Mouse (Mus musculus): ENCODE data around the gene Dhx37. TPM values are rescaled to one million over a fixed set of nuclear protein-coding genes. Genes with fewer than 3 reads are reported as not detected.

The Dhx37 gene
- 1 to 10 TPM; 6.8 to 7.8 TPM for total RNA-seq (2021)
- long read RNA-seq, experiment 1, full-length matches to known transcripts = 6 of 11 reads
- long read RNA-seq, experiment 1, partial matches to known transcripts = 1 of 11 reads
- long read RNA-seq, experiment 1, other reads (novel, unspliced or antisense) = 4 of 11 reads
- long read RNA-seq, experiment 2, full-length matches to known transcripts = 5 of 8 reads
- long read RNA-seq, experiment 2, partial matches to known transcripts = 1 of 8 reads
- long read RNA-seq, experiment 2, other reads (novel, unspliced or antisense) = 2 of 8 reads

DNA sequence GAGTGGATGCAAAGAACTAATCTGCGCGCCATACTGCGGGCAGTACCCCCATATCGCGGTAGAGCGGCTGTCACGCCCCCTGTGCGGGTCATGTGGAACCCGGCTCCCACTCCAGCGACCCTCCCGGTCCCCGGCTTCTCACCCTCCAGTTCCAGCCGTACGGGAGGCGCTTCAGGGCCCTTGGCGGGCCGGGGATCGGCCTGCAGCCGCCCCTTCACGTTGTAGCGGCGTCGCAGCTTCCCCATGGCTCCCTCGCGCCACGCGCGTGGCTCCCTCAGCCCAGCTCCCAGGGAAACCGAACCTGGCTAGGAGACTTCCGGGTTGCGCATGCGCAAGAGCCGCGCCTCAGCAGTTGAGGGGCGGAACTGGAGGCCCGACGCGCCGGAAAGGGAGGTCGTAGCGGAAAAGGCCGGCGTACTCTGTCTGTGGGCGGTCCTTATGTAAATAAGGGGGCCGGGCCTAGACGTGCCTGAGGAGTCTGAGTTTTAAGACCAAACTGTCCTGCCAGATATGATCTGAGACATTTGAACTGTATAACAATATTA, at the start of gene Dhx37:
Dhx37 (minus strand) TSS at position 329 of the 545 bp plus-strand sequence.
- peak; percentile 88 to 93 for DNase-seq (ENCODE audit: low spot score in 2 of 2)

DNA sequence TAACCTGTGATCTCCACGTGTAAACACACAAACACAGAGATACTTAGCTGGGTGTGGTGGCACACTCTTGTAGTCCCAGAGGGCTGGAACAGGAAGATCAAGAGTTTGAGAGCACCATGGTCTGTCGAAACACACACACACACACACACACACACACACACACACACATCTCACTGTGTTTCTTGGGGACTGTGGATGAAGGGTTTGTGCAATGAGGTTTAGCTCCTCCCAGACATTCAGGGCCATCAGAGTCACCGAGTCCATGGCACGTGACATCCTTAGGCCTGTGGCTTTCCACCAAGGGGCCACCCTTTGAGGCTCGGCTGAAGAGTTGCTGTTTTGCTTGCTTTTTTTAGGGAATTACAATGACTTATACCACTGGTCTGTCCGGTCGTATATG, 48.6 kb upstream of the Dhx37 start:
- DNase-seq (ENCODE audit: low spot score in 2 of 2) = no peak

DNA sequence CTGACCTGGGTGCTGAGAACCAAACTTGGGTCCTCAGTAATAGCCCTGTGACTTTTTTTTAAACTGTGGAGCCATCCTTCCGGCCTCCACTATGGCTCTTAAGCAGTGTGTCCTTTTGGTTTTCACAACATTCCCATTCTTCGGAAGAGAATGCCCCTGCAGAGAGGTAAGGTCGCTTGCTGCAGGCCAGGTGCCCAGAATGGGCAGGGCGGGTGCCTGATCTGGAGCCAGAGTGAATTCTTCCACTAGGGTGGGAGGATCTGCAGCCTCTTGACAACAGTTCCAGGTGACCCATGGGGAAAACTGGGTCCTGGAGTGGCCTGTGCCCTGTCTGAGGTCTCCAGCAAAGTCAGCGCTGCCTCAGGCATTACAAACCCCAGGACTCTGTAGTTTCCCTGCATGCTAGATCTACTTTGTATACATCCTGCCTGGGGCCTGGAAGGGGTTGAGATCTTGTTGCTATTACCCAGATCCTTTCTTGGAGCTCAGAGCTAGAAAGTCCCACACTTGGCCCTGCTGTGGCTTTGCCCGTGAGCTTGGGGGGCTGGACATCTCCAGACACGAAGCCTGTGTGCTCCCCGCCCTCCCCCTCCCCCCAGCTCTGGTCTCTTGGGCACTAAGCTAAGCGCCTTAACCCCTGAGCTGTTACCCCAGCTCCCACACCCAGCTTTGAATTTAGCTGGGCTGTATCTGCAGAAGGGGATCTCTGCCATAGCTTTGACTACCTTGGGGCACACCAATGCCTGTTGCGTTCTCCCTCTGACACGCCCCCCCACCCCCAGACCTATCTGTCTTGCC, 46.7 kb upstream of the Dhx37 start:
- no peak for DNase-seq (ENCODE audit: low spot score in 2 of 2)

DNA sequence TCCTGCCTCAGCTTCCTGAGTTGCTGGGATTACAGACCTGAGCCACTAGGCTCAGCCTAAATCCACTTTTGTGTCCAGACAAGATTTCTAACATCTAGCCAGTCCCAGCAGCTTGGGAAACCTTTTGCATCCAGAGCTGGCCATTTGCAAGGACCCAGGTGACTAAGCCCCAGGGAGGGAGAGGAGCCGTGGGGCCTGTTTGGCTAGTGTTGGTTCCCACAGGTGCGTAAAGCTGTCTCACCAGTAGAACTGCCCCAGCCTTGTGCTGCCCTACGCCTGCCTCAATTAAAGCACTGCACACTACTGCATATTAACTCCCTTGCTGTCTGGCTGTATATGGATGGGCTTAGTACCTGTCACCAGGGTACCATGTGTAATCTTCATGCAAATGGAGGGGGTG, 45.5 kb upstream of the Dhx37 start:
- DNase-seq (ENCODE audit: low spot score in 2 of 2) = no peak

DNA sequence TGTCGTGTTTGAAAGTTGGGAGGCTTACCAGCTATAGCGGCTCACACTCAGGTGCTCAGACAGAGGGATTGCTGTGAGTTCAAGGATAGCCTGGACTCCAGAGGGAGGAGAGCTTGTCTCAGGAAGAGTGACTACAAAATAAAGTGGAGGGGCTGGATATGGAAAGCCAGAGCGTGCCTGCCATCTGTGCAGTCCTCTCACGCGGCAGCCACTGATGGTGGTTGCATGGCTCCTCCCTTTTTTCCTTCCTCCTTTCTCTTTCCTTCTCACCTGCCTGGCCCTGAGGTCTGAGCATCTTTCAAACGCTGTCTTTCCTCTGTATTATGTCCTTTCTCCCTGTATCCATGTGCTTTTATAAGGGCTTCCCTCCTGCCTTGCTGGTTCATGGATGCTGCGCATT, 44.1 kb upstream of the Dhx37 start:
- DNase-seq (ENCODE audit: low spot score in 2 of 2) = no peak

DNA sequence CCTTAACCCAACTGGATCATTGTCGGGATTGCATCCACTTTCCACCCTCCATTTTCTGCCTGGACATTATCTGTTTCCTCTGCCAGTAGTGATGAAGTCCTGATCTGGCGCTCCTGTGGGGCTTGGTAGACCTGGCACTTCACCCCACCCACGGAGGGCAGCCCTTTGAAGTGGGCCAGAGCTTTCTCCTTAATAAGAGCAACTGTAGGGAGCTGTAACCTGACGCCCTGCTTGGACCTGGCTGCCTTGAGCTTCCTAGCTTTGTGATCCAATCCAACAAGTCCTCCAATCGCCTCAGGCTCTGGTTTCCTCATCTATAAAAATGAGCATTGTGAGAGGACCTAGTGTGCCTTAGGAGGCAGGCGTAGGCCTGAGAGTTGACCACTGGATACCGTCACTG, 43.6 kb upstream of the Dhx37 start:
- DNase-seq (ENCODE audit: low spot score in 2 of 2) = no peak

DNA sequence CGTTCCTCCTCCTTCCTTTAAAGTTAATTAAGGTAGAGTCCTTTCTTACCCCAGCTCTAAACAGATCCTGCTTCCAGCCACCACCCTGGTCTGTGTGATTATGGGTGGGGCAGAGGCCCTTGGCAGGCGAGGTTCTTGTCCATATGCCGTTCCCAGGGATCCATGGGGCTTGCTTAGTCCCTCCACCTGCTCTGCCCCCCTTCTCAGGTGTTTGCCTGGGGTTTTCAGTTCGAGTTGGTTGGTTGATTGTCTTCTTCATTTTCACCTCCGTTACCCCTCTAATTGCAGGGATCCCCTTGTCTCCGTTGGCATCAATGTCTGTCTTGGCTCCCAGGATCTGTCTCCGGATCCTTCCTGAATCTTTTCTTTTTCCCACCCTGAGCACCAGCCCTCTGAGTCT, 42.9 kb upstream of the Dhx37 start:
- no peak for DNase-seq (ENCODE audit: low spot score in 2 of 2)

DNA sequence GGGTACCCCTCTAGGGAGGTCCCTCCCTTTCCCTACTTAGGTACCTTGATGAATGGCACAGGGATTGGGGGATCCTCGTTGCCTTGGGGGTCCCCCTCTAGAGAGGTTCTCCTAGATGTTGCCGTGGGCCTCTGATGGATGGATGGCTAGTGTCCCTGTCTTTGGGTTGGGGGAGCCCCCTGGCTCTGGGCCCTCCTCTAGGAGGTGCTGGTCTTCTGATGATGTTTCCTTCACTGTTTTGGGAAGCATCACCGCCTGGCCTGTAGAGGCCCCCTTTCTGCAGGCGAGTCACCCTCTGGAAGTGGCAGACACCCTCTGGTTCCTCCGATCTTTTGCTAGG, 42.3 kb upstream of the Dhx37 start:
- DNase-seq (ENCODE audit: low spot score in 2 of 2) = no peak

DNA sequence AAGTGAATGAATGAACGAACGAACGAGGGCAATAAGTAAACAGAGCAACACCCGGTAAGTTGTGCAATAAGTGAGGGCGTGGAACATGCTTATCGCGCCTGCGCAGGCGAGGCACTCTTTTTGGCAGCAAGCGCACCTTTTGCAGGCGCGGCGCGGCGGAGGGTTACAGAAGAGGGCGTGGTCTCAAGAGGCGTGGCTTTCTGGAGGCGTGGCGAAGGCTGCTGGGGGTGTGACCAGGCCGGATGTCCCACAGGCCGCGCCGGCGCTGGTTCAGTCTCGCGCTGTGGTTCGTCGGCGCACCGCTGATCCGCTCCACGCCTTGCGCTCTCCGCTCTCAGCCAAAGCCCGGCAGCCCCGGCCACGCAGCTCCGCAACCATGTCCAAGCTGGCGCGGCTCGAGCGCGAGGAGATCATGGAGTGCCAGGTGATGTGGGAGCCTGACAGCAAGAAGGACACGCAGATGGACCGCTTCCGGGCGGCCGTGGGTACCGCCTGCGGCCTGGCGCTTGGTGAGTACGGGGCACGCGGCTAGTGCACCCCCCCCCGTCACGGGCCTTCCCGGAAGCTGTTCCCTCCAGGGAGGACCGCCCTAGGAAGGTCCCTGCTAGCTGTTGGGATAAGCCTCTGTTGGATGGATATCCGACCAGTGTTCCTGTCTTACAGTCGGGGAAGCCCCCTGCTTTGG, 41.8 kb upstream of the Dhx37 start, which contains the start of gene Aacs:
Aacs (plus strand) TSS at position 214 of the 685 bp plus-strand sequence.
- DNase-seq (ENCODE audit: low spot score in 2 of 2) = peak; percentile 95 to 97

DNA sequence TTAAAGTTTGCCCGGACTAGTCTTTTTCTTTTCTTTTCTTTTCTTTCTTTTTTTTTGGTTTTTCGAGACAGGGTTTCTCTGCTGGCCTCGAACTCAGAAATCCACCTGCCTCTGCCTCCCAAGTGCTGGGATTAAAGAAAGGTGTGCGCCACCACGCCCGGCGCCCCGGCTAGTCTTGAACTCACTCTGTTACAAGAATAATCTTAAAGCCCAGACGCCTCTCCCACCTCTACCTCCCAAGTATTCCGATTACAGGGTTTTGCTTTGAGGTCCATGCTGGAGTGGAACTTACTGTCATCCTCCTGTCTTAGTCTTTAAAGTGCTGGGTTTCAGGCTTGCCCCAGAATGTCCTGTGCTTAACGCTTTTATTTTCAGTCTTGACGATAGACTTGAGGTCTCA, 41.1 kb upstream of the Dhx37 start:
- no peak for DNase-seq (ENCODE audit: low spot score in 2 of 2)

DNA sequence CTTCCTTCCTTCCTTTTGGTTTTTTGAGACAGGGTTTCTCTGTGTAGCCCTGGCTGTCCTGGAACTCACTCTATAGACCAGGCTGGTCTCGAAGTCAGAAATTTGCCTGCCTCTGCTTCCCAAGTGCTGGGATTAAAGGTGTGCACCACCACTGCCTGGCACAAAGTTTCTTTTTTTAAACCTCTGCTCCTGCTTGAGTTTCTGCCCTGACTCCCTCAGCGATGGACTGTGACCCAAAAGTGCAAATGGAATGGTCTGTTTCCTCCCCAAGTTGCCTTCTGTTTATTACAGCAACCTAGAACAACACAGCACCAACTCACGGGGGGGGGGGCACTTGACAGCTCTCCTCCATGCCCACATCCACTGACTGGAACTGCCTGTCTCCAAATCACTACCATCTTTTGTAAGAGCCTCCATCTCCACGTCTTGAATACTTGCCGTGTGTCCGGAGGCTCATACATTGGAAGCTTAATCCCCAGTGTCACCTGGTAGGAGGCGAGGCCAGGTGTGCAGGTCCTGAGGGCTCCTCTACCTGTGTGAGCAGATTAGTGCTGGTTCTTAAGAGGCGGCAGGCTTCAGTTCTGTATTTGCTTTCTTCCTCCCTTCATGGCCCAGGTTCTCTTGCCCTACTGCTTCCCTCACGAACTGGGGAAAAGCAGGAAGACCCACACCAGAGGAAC, 39.0 kb upstream of the Dhx37 start:
- no peak for DNase-seq (ENCODE audit: low spot score in 2 of 2)

DNA sequence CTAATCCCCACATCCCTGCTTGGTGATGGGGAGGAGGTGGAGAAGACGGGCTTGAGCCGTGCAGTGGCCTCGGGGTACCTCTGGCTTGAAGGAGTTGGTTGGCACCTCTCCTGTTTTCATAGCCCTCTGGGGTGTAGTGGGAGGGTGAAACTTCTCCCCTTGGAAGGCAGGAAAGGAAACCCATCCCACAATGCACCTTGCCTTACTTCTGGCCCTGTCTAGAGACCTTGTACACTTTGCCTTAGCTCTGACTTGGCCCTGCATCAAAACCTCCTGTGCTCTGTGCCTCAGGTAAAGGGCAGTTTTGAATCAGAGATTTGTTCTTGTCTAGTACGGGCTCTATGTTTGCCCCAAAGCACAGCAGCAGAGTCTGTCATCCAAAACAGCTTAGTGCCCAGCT, 36.8 kb upstream of the Dhx37 start:
- DNase-seq (ENCODE audit: low spot score in 2 of 2) = no peak

DNA sequence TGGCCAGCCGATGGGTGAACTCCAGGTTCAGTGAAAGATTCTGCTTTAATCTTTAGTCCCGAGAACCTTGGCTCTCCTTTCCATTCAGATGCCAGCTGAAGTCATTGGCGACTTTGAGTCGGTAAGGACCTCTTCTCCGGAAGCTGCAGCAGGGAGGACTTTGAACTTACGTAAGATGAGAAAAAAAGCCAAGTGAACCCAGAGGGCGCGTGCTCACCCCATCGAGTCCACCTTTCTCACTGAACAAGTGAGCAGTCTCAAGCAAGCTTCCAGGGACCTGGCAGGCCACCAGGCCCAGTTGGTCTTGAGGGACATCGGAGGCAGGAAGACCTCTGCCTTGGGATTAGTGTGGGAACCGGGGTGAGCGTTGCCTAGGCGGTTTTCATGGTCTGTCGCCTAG, 33.3 kb upstream of the Dhx37 start:
- no peak for DNase-seq (ENCODE audit: low spot score in 2 of 2)

DNA sequence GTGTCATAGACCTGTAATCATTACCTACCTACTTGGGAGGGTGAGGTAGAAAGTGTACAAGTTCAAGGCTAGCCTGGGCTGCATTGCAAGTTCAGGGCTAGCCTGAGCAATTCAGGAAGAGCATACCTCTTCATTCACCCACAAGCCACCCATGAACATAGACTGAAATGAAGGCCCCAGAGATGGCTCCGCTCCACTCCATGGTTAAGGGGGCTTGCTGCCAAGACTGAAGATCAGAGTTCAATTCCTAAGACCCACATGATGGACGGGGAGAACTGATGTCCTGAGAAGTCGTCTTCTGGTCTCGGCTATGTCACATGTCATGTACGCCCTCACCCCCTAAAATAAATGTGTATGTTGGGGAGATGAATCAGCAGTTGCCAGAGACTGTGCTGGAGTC, 32.6 kb upstream of the Dhx37 start:
- no peak for DNase-seq (ENCODE audit: low spot score in 2 of 2)

DNA sequence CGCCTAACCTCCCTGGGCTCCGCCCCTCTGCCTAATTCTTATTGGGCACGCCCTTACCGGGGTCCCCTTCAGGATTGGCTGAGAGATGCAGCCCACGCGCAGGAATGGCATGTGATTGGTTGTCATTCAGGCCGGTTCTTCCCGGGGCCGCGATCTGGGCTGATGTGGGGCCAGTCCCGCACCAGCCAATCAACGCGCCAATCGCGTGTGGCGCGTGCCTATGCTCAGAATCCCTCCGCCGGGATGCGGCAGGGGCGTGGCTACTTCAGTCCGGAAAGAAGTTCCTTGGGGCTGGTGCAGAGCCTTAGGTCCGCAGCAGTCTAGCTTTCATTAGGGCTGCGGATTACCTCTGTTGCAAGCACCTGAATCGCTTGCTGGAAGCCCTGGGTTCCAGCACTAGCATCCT, 31.8 kb upstream of the Dhx37 start:
- DNase-seq (ENCODE audit: low spot score in 2 of 2) = peak; percentile 87 to 95

DNA sequence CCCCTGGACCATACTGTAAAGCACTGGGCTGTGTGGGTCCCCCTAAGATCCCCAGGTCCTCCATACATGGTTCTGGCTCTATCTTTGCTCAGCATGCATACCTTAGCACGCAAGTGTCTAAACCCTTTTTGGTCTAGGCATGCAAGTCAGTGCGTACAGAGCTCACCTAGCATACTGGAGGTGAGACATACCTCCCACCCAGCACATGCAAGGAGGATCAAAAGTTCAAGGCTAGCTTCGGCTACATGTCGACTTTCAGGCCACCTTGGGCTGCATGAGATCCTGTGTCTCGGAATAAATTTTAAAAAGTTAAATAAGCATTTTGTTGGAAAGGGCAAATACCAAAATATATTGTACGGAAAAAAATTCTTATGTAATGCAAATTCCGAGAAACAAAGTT, 31.3 kb upstream of the Dhx37 start:
- DNase-seq (ENCODE audit: low spot score in 2 of 2) = no peak

DNA sequence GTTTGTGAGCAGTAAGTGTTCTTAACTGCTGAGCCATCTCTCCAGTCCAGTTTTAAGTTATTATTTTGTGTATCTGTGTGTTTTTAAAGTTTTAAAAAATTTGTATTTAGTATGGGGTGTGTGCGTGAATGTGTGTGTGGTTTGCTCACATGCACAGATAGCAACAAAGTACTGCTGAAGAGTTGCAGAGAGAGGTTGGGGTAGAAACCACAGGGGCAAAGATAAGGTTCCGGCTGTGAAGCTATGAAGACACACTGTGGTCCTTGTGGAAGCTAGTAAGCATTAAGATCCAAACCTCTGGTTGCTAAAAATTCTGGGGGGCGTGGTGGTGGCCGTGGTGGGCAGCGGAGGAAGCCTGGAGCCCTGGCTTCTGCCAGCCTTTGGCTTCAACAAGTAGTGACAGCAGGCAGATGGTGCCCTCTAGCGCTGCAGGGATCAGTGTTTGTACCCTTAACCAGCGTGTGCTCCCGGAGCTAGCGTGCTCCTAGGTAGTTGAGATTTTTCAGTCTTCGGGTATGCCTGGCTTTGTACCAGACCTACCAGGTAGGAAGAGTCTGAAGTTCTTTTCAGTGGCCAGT, 28.0 kb upstream of the Dhx37 start:
- peak in 1 of 2 experiments; percentile 33 for DNase-seq (ENCODE audit: low spot score in 2 of 2)

DNA sequence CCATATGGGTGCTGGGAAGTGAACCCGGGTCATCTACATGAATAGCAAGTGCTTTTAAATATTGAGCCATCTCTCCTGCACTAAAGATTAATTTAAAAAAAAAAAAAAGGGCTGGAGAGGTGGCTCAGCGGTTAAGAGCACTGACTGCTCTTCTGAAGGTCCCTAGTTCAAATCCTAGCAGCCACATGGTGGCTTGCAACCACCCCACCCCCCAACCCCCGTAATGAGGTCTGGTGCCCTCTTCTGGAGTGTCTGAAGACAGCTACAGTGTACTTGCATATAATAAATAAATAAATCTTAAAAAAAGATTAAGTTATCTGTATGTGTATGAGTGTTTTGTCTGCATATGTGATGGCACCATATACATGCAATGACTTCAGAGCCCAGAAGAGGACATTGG, 26.7 kb upstream of the Dhx37 start:
- DNase-seq (ENCODE audit: low spot score in 2 of 2) = no peak

DNA sequence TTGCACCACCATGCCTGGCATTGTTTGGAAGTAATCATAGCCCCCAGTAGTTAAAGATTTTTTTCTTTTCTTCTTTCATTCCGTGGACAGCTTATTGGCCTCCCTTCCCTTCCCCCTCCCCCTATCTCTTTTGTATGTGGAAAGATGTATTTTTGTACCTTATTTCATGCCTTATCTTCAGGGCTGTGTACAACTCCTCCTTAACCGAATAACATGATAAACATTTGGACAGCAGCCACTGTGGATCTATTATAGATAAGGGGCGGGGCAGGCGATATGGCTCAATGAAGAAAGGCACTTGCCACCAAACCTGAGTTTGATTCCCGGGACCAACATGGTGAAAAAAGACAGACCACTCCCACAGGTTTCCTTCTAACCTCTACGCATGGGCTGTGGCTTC, 23.6 kb upstream of the Dhx37 start:
- no peak for DNase-seq (ENCODE audit: low spot score in 2 of 2)

DNA sequence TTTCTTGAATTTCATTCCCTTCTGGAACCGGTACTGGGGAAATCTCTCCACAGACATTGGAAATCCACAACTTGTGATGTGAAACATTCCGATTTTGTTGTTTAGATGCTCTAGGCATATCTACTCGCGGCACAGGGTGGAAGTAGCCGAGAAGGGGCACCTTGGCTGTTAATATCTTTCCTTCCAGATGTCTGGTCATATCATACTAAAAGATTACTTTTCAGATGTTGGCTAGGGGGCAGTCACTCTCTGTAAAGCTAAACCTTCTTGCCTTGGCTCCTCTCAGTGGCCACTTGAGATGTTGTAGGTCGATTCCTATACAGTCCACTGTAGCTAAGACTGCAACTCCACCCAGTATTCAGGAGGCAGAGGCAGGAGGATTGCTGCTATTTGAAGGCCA, 22.2 kb upstream of the Dhx37 start:
- no peak for DNase-seq (ENCODE audit: low spot score in 2 of 2)

DNA sequence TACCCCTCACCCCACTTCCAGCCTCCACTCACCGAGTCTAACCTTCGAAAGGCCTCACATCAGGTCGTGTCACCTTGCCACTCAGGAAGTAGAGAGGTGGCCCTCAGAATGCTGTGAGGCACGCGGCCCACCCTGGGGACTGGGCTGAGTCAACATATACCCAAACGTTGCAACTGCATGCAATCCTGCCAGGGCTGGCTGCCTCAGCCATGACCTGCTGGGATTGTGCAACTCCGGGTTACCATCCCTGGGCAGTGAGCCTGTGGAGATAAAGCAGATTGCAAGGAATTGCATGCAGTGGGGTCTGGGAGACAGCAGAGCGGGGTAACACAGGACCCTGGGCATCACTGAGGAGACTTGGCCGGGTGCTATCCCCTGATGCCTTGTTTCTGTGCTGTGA, 18.7 kb upstream of the Dhx37 start:
- DNase-seq (ENCODE audit: low spot score in 2 of 2) = no peak

Data from gastrocnemius, postnatal 4 days (tissue).